Mouse (Mus musculus): ENCODE measurements around the gene Gm17018. TPM values are rescaled to one million over a fixed set of nuclear protein-coding genes. Genes with fewer than 3 reads are reported as not detected.

The Gm17018 gene
- total RNA-seq, 2 experiments from 2014 or later = 76.2 to 79.1 TPM

DNA sequence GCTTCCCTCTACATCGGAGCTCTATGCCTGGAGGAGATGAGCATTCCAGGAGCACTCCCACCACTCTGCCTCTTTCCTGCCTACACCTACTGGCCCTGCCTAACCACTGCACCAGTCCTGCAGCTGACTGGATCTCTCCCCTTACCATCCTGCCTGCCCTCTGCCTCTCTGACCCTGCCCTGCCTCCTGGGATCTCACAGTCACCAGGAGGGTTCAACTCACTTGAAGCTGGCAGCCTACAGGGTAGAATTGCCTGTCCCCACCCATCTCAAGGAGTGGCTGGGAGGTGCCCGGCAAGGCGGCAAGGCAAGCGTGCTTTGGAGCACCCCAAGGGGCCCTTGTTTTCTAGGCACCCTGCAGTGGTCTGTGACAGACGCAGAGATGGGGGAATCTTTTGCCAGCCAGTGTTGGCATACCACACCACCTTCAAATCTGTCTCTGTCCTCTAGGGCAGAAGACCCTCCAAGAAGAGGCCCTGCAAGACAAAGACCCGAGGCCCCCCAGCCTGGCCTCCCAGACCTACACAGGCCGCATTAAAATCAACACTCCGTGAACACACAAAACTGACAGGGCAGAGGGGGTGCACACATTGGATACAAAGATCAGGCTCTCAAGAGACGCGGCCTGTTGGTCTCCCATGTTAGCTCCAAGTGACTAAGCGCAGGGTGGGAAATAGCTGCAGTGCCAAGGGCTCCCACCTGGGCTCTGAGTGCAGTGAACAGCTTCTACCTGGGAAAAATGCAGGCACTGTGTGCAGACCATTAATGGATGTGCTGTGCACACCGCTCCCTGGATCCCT is 55.2 kb downstream of the Gm17018 start:
- Histone ChIP-seq H3K4me3 (no peak overlapping the region), H3K27ac (no peak overlapping the region)
- no peak for DNase-seq (ENCODE audit: extremely low spot score in 1 of 2, low spot score in 2 of 2)
- intact Hi-C loops (cut with DNase I) = no loop called here
- no peak for TF ChIP-seq CTCF (IDR thresholded peaks at IDR 0.05)

DNA sequence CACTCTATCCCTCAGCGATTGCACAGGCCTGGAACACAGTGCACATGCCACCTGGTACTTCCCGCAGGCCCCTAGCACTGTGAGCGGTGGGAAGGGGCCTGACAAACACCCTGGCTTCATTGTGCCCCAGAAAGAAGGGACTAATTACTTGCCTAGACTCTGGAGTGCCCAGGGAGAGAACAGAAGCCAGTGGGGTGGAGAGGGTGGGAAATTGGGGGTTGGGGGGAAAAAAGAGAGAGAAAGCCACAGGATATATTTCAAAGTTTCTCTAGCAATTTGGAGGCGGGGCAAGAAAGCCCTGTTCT is 55.8 kb downstream of the Gm17018 start:
- intact Hi-C loops (cut with DNase I) = no loop called here
- no peak for TF ChIP-seq CTCF (IDR thresholded peaks at IDR 0.05)
- Histone ChIP-seq H3K27ac (no peak overlapping the region), H3K4me3 (no peak overlapping the region)
- no peak for DNase-seq (ENCODE audit: extremely low spot score in 1 of 2, low spot score in 2 of 2)

DNA sequence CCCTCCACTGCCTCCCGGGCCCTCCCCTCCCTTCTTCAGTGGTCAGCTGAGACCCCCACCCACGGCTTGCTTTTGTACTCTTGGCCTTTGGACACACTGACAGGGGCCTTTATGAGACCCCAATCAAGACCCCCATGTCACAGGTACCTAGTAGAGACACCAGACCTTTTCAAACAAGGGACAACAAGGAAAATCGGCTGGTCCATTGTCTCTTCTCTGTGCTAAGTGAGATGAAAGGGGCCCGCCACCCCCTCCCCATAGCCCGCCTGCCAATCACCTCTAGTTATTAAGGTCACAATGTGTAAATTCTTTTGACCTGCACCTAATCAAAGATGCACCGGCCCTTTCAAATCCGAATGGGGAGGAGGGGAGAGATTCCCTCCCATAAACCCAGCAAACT is 56.3 kb downstream of the Gm17018 start:
- intact Hi-C loops (cut with DNase I) = no loop called here
- no peak for DNase-seq (ENCODE audit: extremely low spot score in 1 of 2, low spot score in 2 of 2)
- Histone ChIP-seq H3K27ac (no peak overlapping the region), H3K4me3 (no peak overlapping the region)
- TF ChIP-seq CTCF (IDR thresholded peaks at IDR 0.05) = no peak

- no peak for DNase-seq (ENCODE audit: extremely low spot score in 1 of 2, low spot score in 2 of 2)
- Histone ChIP-seq H3K4me3 (no peak overlapping the region), H3K27ac (no peak overlapping the region)
- intact Hi-C loops (cut with DNase I) = no loop called here
- TF ChIP-seq CTCF (IDR thresholded peaks at IDR 0.05) = no peak
These were observed 57.8 kb downstream of the Gm17018 start for GRCm38 (mm10) chr19:45618184-45618583.

- no peak for TF ChIP-seq CTCF (IDR thresholded peaks at IDR 0.05)
- Histone ChIP-seq H3K27ac (no peak overlapping the region), H3K4me3 (no peak overlapping the region)
- DNase-seq (ENCODE audit: extremely low spot score in 1 of 2, low spot score in 2 of 2) = no peak
- intact Hi-C loops (cut with DNase I) = no loop called here
These were observed 59.5 kb downstream of the Gm17018 start for GRCm38 (mm10) chr19:45619744-45620501.

DNA sequence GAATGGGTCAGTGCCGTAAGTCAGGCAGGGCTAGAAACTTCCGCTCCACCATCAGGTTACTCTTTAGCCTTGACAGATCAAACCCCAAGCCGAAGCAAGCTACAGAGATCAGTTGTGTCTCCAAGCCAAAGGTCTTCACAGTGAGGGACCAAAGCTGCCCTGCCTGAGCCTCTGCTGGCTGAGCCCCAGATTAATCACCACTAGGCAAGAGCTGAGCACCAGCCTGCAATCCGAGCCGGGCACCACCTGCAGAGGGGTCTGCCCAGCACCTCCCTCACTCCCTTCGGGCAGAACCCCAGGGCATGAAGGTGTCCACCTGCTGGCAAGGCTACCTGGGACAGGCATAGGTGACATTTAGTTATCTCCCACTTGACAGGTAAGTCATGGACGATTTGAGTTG is 60.6 kb downstream of the Gm17018 start:
- intact Hi-C loops (cut with DNase I) = no loop called here
- Histone ChIP-seq H3K4me3 (no peak overlapping the region), H3K27ac (no peak overlapping the region)
- no peak for DNase-seq (ENCODE audit: extremely low spot score in 1 of 2, low spot score in 2 of 2)
- TF ChIP-seq CTCF (IDR thresholded peaks at IDR 0.05) = no peak

DNA sequence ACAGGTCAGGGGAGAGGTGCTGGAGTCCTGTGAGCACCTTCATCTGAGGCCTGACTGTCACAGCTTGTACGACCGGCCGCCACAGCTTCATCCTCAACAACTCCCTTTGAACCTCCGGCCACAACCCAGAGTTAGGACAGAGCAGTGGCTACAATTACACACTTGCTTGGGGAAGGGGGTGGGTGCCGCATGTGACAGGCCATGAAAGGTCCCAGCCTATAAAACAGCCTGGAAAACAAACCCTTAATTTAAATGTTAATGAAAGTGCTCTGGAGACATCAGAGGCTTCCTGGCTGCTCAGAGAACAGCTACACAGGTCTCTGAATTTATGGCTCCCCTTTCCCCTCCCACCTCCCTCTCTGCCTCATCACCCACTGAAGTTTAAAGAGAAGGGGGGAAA is 61.7 kb downstream of the Gm17018 start:
- TF ChIP-seq CTCF (IDR thresholded peaks at IDR 0.05) = no peak
- DNase-seq (ENCODE audit: extremely low spot score in 1 of 2, low spot score in 2 of 2) = no peak
- Histone ChIP-seq H3K4me3 (no peak overlapping the region), H3K27ac (no peak overlapping the region)
- intact Hi-C loops (cut with DNase I) = no loop called here

DNA sequence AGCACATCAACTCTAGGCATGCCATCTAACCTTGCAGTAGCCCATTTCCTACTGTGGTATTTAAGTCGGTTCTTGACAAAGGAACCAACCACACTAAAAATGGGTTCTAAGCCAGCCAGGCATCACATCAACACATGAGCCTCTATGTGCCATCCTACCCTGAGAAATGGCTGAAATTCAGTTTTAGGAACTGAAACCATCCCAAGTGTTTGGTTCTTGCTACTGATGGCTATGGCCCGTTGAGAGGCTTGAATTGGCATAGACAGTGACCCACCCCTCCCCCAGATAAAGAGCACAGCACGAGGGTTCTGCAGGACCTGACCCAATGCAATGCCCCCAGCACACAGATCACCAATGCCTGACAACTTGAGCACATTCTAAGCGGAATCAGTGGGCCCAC is 63.3 kb downstream of the Gm17018 start:
- Histone ChIP-seq H3K4me3 (no peak overlapping the region), H3K27ac (no peak overlapping the region)
- TF ChIP-seq CTCF (IDR thresholded peaks at IDR 0.05) = no peak
- intact Hi-C loops (cut with DNase I) = no loop called here
- DNase-seq (ENCODE audit: extremely low spot score in 1 of 2, low spot score in 2 of 2) = no peak

GRCm38 (mm10) chr19:45627036-45627435 is 66.6 kb downstream of the Gm17018 start:
- H3K4me3 ChIP-seq = no peak overlapping the region
- TF ChIP-seq CTCF (IDR thresholded peaks at IDR 0.05) = no peak
- DNase-seq (ENCODE audit: extremely low spot score in 1 of 2, low spot score in 2 of 2) = no peak
- intact Hi-C loops (cut with DNase I) = no loop called here
- no peak overlapping the region for H3K27ac ChIP-seq

DNA sequence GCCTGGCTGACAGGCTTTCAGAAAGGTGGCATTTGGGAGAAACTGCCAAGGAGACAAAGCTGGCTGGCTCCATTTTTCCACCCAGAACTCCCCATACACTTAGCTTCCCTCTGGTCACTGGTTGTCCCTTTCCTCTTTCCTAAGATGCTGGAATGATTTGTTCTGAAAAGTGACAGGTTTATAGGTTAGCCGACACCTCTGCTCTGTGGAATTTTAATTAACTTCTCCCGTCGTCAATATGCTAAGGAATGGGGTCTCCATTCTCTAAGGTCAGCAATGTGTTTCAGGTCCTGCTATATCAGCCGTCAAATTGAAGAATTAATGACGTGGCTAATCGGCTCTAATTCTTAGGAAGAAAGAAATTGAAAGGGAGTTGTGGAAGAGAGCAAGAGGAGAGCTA is 68.2 kb downstream of the Gm17018 start:
- DNase-seq (ENCODE audit: extremely low spot score in 1 of 2, low spot score in 2 of 2) = no peak
- no peak for TF ChIP-seq CTCF (IDR thresholded peaks at IDR 0.05)
- intact Hi-C loops (cut with DNase I) = no loop called here
- no peak overlapping the region for H3K4me3 ChIP-seq
- no peak overlapping the region for H3K27ac ChIP-seq

GRCm38 (mm10) chr19:45629219-45629618 is 68.8 kb downstream of the Gm17018 start:
- intact Hi-C loops (cut with DNase I) = no loop called here
- Histone ChIP-seq H3K27ac (no peak overlapping the region), H3K4me3 (no peak overlapping the region)
- DNase-seq (ENCODE audit: extremely low spot score in 1 of 2, low spot score in 2 of 2) = no peak
- peak; percentile 16 for TF ChIP-seq CTCF (IDR thresholded peaks at IDR 0.05)

Other genes with a start within 250 kb of the Gm17018 start
- gene Btrc, start 196.9 kb upstream of the Gm17018 start, total RNA-seq (2021) = 100 to 1,000 TPM in 1 of 2 experiments, 10 to 100 TPM in 1; 99.6 to 113 TPM
- gene Poll, start 84 bp upstream of the Gm17018 start, total RNA-seq (2021) = 10 to 100 TPM in 1 of 2 experiments, 1 to 10 TPM in 1; 9.7 to 10.3 TPM
- gene Fbxw4, start 99.7 kb downstream of the Gm17018 start, total RNA-seq (2021) = 10 to 100 TPM; 41.2 to 41.7 TPM
- gene Fgf8, start 182.3 kb downstream of the Gm17018 start, total RNA-seq (2021) = not detected
- 1 to 10 TPM; 4.1 to 6.8 TPM for gene Npm3, start 189.0 kb downstream of the Gm17018 start, total RNA-seq (2021)
- gene Mgea5, start 223.2 kb downstream of the Gm17018 start, total RNA-seq (2021) = 100 to 1,000 TPM; 164 to 176 TPM